Mouse (Mus musculus) R1 (cell line): ENCODE results near the gene Trim80.
A peak's percentile ranks its signal among the peaks of the same experiment; 100 is the strongest.

Source experiments
- DNase-seq: peaks from one replicate; pipeline ENCODE4 v3.0.0-alpha.2; 2018; ENCODE audit warnings: low read depth, low spot score

The Trim80 gene

DNA sequence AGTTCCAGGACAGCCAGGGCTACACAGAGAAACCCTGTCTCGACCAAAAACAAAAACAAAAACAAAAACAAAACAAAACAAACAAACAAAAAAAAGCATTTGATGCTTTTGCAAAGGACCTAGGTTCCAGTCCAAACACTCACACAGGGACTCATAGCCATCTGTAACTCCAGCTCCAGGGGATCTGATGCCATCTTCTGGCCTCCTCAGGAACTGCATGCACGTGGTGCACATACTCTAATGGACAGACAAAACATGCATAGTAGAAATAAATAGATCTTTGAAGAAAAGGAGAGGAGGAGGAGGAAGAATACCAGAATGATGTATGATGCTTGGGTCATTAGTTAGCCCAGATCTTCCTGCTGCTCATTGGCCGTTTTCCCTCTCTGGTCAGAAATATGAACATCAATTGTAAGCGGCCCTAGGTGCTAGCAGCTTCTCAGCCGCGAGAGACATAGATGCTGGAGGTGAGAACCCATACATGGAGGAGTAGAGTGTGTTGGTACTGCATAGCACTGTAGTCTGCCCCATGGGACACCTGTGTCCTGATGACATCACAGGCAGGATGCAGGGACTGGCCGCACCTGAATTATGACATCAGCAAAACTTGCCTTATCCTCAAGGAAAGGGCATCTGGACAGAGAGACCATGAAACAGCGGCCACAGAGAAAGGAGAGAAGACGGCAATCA lies at the start of gene Trim80:
Gene Trim80, plus strand, starts transcription at position 640 of the 690 bp plus-strand sequence.
- peak; percentile 82 for DNase-seq

DNA sequence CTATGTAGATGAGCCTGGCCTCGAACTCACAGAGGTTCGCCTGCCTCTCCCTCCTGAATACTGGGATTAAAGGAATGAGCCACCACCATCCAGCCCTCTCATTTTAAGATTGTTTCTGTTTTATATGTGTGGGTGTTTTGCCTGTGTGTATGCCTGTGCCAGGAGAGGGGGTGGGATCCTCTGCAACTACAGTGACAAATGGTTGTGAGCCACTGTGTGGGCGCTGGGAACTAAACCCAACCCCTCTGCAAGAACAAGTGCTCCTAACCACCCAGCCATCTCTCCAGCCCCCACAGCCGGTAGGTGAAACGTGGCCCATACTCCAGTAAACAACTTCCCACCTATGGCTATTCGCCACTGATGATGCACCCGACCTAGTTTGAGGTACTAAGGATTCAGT lies 49.0 kb upstream of the Trim80 start:
- no peak for DNase-seq

- DNase-seq: peak; percentile 88
These were observed 46.5 kb upstream of the Trim80 start for GRCm38 (mm10) chr11:115393721-115394325.

DNA sequence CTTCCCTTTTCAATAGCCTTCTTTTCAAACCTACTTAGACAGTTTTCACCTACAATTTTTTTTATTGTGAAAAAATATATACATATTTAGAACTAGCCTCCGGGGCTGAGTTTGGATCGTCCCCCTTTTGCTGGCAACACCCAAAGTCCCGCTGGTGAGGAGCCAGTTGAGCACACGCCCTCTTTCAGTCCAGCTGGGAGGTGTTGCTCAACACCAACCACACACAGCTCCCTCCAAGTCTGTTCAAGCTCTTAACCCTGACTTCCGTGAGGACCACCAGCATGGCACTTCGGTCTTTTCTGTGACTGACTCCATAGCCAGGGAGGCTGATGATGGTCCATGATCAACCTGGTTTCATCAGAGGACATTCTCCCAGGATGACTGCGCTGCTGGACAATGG lies 42.3 kb upstream of the Trim80 start:
- no peak for DNase-seq

- no peak for DNase-seq
These were observed 40.2 kb upstream of the Trim80 start for GRCm38 (mm10) chr11:115400126-115400525.

DNA sequence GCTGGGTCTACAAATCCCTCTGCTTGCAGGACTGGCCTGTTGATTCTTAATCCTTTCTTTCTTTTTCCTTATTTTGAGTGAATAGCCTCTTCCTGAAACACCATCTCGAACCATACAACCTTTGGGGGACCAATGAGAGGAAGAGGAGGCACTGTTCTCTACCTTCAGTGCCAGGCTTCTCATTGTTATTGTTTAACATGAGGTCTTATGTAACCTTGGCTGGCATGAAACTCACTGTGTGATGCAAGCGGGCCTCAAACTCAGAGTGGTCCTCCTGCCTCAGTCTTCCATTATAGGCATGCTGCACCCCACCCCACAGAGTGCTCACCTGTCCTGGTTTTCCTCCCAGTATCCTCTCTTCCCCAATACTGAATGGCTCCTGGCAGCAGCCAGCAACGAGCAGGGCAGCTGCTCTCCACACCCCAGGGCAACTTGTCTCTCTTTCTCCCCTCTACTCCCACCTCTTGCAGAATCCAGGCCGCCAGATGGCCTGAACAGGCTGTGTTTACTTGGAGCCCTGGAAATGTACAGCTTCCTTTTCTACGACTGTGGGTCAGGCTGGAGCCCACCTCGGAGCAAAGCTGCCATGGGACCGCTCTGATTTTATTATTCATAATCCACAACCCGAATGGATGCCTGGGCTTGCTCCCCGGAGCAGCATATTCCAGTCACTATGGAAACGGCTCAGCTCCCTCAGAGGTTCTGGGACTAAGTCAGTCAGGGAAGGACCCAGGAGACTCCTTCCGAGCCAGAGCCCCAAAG lies 39.5 kb upstream of the Trim80 start:
- DNase-seq: no peak

DNA sequence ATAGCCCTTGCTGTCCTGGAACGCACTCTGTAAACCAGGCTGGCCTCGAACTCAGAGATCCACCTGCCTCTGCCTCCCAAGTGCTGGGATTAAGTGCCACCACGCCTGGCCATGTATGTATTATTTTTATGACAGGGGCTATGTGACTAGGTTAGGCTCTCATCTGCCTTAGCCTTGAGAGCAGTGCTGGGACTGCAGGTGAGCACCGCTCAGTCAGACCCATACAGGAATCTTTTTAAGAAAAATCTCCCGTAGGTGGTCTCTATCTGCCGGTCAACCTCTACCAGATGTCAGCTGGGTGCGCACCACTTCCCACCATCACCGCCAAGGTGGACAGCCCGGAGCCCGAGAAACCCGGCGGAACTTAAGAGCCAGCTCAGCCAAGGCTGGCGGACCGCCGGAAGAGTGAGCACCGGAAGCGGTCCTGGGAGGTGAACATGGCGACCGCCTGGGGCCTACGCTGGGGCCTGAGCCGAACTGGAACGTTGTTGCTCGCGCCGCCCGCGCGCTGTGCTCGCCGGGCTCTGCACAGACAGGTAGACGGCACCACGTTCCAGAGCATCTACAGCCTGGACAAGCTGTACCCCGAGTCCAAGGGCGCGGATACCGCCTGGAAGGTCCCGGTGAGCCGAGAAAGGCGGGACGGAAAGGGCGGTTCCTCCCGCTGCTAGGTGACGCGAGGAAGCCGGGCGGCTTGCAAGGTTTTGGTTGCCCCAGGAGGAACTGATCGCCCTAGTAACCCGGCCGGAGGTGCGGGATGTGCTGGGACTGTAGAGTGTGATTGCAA lies 36.8 kb upstream of the Trim80 start, which contains the start of gene Mrpl58:
Gene Mrpl58, plus strand, starts transcription at position 415 of the 787 bp plus-strand sequence.
- peak; percentile 90 for DNase-seq

- no peak for DNase-seq
These were observed 34.6 kb upstream of the Trim80 start for GRCm38 (mm10) chr11:115405723-115406122.

DNA sequence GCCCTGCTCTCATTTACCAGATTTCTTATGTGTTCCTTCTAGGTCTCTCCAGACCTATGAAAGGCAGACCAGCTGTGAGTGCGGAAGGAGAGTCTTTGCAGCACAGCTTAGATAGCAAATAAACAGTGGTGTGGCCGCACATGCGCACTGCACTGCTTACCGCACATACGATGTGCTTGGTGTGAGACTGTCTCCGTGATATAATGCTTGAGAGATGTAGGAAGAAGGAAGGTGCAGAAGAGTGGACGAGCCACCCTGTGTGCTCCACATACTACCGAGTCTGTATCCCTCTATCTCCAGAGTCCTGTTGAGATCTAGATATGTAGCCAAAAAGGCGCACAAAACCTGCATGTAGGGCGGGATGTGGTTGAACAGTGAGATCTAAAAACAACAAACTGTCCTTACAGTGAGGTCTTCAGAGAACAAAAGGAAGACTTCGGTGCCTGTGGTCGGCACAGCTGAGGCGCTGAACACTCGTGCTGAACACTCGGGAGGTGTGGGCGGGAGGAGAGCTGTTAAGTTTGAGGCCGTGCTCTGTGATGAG lies 33.4 kb upstream of the Trim80 start:
- DNase-seq: peak; percentile 73

DNA sequence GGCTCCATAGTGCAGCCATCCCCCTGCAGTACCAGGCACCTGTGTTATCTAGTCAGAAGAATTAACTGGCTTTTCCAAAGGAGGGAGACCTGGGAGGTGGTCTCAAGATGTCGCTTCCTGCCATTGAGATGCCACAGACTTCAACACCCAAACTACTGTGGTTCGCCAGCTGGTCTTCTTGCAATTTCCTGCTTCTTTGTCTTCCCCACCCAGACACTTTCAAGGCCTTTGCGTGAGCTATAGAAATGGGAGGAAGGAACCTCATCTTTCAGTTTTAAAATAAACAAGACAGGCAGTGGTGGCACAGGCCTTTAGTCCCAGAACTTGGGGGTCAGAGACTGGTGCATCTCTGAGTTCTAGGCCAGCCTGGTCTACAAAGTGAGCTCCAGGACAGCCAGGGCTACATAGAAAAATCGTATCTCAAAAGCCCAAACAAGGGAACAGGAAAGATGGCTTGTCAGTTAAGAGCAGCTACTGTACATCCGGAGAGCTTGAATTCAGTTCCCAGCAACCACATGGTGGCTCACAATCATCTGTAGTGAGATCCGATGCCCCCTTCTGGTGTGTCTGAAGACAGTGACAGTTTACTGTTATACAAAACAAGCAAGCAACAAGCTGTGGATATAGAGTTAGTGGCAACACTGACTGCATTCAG lies 32.0 kb upstream of the Trim80 start:
- DNase-seq: peak; percentile 63

DNA sequence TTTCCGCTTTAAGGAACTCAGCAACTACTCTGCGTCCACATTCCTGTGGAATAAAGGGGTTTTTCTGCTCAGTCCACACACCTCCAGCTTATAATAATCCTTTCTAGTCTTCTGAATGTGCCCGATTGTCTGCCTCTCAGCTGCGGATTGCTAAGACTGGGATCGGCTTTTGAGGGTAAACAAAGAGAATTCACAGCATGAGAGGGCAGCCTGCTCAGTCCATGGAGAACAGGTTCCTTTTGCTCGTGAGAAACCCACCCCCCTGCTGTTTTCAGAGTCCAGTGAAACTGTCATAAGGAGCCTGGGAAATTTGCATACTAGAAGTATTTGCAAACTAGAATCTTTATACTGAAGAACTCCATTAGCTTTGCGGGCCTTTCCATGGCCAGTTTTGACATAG lies 30.8 kb upstream of the Trim80 start:
- peak; percentile 97 for DNase-seq

DNA sequence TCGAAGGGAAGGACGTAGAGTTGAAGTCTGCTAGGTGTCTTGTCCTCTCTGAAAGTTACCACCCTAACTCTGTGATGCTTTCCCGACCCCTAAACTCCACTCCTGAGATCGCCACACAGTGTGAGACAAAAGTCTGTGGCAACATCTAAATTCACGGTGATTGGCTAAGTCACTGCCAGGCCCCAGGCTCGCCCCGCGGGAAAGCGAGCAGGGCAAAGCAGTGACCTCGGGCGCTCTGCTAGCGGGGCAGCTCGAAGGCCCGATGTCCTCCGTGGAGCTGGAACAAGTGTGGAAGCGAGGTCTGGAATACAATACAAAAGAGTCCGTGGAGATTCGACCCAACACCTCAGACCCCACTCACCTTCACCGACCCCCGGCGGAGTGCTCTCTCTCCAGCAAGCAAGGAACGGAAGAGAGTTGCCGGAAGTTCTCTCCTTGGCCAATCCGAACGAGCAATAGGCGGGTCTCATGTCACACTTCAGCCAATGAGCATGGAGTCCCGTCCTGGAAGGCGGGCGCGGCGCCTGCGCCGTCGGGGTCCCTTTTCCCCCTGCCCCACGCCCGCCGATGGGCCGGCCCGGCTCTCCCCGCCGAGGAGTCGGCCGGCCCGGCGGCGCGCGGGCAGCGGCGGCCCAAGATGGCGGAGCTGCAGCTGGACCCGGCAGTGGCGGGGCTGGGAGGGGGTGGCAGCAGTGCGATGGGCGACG lies 20.7 kb upstream of the Trim80 start, which contains the start of the genes Atp5h and Kctd2:
Gene Atp5h, minus strand, starts transcription at position 432 of the 707 bp plus-strand sequence.
Gene Kctd2, plus strand, starts transcription at position 598 of the 707 bp plus-strand sequence.
- peak; percentile 98 for DNase-seq

GRCm38 (mm10) chr11:115420336-115421190 lies 19.8 kb upstream of the Trim80 start:
- peak; percentile 44 for DNase-seq

- DNase-seq: no peak
These were observed 19.0 kb upstream of the Trim80 start for GRCm38 (mm10) chr11:115421328-115421727.

- DNase-seq: peak; percentile 26
These were observed 18.4 kb upstream of the Trim80 start for GRCm38 (mm10) chr11:115421972-115422371.

DNA sequence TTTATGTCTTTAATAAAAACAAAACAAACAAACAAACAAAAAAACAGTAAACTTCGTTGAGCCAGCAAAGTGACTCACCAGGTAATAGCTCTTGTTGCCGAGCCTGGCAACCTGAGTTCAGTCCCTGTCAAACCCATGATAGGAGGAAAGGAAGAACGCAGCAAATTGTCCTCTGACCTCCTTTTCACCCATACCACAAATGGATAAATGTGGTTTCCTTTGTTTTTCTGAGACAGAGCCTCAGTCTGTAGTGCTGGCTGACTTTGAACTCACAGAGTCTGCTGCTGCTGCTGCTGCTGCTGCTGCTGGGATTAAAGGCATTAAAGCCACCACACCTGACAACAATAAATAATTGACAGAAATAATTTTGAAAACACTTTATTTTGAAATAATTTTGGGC lies 17.3 kb upstream of the Trim80 start:
- no peak for DNase-seq

DNA sequence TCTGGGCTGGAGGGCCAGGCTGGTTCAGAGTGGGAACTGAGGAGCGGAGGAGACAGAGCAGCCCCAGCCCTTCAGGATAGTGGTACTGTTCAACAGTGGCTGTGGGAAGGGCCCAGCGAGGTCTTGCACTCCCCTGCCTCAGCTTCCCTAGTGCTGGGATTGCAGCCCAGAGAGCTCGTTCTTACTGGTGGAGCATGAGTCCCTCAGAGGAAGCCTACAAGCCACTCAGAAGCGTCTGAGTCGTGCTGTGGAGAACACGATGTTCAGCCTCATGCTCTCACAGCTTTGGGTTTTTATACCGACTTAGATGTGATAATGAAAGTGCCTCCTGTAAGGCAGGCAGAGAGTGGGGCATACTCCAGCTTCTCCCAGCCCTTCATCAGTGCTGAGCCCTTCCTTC lies 15.7 kb upstream of the Trim80 start:
- no peak for DNase-seq

DNA sequence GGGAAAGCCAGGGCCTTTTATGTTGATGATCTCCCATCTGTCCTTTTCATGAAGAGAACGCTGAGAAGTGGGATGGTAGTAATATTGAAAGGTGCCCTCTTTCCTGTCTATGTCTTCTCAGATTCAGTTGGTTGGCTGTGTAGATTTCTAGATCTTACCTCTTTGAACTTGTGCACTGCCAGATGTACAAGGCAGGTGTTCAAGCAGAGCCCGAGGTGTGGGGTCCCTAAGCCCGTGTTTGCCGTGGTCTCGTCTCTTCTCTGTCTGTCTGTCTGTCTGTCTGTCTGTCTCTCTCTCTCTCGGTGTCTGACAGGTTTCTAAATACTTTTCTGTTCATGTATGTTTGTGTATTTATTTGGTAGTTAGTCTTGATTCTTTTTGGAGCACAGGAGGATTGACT lies 14.7 kb upstream of the Trim80 start:
- DNase-seq: no peak
